Mouse (Mus musculus): ENCODE data around the gene Dok1.

Dok1 gene

GRCm38 (mm10) chr6:83044742-83045141, 11.5 kb upstream of the Dok1 start:
- DNase-seq: no peak

GRCm38 (mm10) chr6:83043993-83044392, 10.7 kb upstream of the Dok1 start:
- no peak for DNase-seq

GRCm38 (mm10) chr6:83043561-83043960, 10.3 kb upstream of the Dok1 start:
- DNase-seq: no peak

- no peak for DNase-seq
These were observed 7.3 kb upstream of the Dok1 start for GRCm38 (mm10) chr6:83040601-83041000.

- peak; percentile 88 for DNase-seq
These were observed 5.3 kb upstream of the Dok1 start for GRCm38 (mm10) chr6:83038496-83039012.

- DNase-seq: no peak
These were observed 3.9 kb upstream of the Dok1 start for GRCm38 (mm10) chr6:83037188-83037587.

- DNase-seq: no peak
These were observed 1.3 kb upstream of the Dok1 start for GRCm38 (mm10) chr6:83034463-83035055.

- peak; percentile 78 for DNase-seq
These were observed 491 bp downstream of the Dok1 start for GRCm38 (mm10) chr6:83032769-83033191.

- DNase-seq: no peak
These were observed 1.2 kb downstream of the Dok1 start for GRCm38 (mm10) chr6:83031921-83032590.

GRCm38 (mm10) chr6:83031111-83031510, 2.2 kb downstream of the Dok1 start:
- DNase-seq: no peak

- DNase-seq: no peak
These were observed 3.5 kb downstream of the Dok1 start for GRCm38 (mm10) chr6:83029777-83030176.

GRCm38 (mm10) chr6:83027706-83028105, 5.6 kb downstream of the Dok1 start:
- DNase-seq: no peak

- DNase-seq: no peak
These were observed 6.0 kb downstream of the Dok1 start for GRCm38 (mm10) chr6:83027293-83027692.

GRCm38 (mm10) chr6:83025221-83025620, 8.1 kb downstream of the Dok1 start:
- no peak for DNase-seq

- no peak for DNase-seq
These were observed 8.8 kb downstream of the Dok1 start for GRCm38 (mm10) chr6:83024421-83024820.

GRCm38 (mm10) chr6:83023786-83024185, 9.5 kb downstream of the Dok1 start:
- no peak for DNase-seq

- DNase-seq: no peak
These were observed 10.3 kb downstream of the Dok1 start for GRCm38 (mm10) chr6:83023008-83023407.

GRCm38 (mm10) chr6:83020836-83021593, 12.3 kb downstream of the Dok1 start:
- no peak for DNase-seq

GRCm38 (mm10) chr6:83020121-83020520, 13.2 kb downstream of the Dok1 start:
- no peak for DNase-seq

- DNase-seq: no peak
These were observed 14.2 kb downstream of the Dok1 start for GRCm38 (mm10) chr6:83019044-83019443.

GRCm38 (mm10) chr6:83017190-83017589, 16.1 kb downstream of the Dok1 start:
- no peak for DNase-seq

GRCm38 (mm10) chr6:83015749-83016148, 17.5 kb downstream of the Dok1 start:
- no peak for DNase-seq

All from embryo, embryonic 11 days (tissue).